Mouse (Mus musculus) limb, embryonic 11.5 days (tissue): ENCODE results near the gene Med25. TPM values are rescaled to one million over a fixed set of nuclear protein-coding genes. Genes with fewer than 3 reads are reported as not detected.

Experiments used
- ATAC-seq: fragments of 200-750 bp; cut with Nextera tagmentation; 2 replicates; pipeline ENCODE4 v1.8.0; 2017; ENCODE audit warnings: low read depth; ENCODE audit not compliant: insufficient number of reproducible peaks, low FRiP score, low TSS enrichment
- DNase-seq: peaks from one replicate; pipeline ENCODE4 v3.0.0-alpha.2; 2015; ENCODE audit warnings: low spot score
- H3K27ac ChIP-seq: fragments of 300-500 bp; sonication (generic); replicated peaks from 2 replicates; pipeline ENCODE4 v1.5.1; 2014; ENCODE audit warnings: low read depth, mild to moderate bottlenecking, low read length
- H3K27me3 ChIP-seq: fragments of 300-500 bp; sonication (generic); 2 replicates; pipeline ENCODE4 v1.6.1; 2014; ENCODE audit warnings: mild to moderate bottlenecking, low read length, mixed read lengths; ENCODE audit not compliant: control insufficient read depth, insufficient read depth
- H3K36me3 ChIP-seq: fragments of 300-500 bp; sonication (generic); 2 replicates; pipeline ENCODE4 v1.6.1; 2014; ENCODE audit warnings: mild to moderate bottlenecking, low read length, moderate library complexity, mixed read lengths; ENCODE audit not compliant: control insufficient read depth, insufficient read depth
- H3K4me1 ChIP-seq: fragments of 300-500 bp; sonication (generic); 2 replicates; pipeline ENCODE4 v1.6.1; 2014; ENCODE audit warnings: low read length, mixed read lengths; ENCODE audit not compliant: control insufficient read depth, insufficient read depth
- H3K4me2 ChIP-seq: fragments of 300-500 bp; sonication (generic); 2 replicates; pipeline ENCODE4 v1.6.1; 2014; ENCODE audit warnings: low read depth, mild to moderate bottlenecking, moderate library complexity; ENCODE audit not compliant: severe bottlenecking
- H3K4me3 ChIP-seq: fragments of 300-500 bp; sonication (generic); 2 replicates; pipeline ENCODE4 v1.5.1; 2014; ENCODE audit warnings: low read depth, low read length
- H3K9ac ChIP-seq: fragments of 300-500 bp; sonication (generic); 2 replicates; pipeline ENCODE4 v1.6.1; 2014; ENCODE audit warnings: mild to moderate bottlenecking, low read length
- H3K9me3 ChIP-seq: fragments of 300-500 bp; sonication (generic); 2 replicates; pipeline ENCODE4 v1.6.1; 2016; ENCODE audit warnings: low read length; ENCODE audit not compliant: control insufficient read depth
- WGBS: fragments of 180-500 bp; shearing (Covaris S2); extraction: QIAGEN DNeasy Blood & Tissue Kit; methylation state at CpG from one replicate; pipeline ENCODE4 v1.1.7; 2014; 5-methylcytosine and 5-hydroxymethylcytosine counted together
- polyA plus RNA-seq: library from polyadenylated mRNA; unstranded; fragments of >200 nt; fragmentation: Nextera tagmentation; extraction: Ambion mirVana; gene quantifications from 2 replicates; pipeline ENCODE4 v1.2.1, GENCODE M21; 2014

Med25 gene
- polyA plus RNA-seq, 1 experiment from 2014 or later: 80.5 TPM

GRCm38 (mm10) chr7:44864595-44865542 lies 27.6 kb downstream of the Med25 start:
- Histone ChIP-seq H3K4me1 (peaks cover 28% of the 10 kb centered on the region), H3K9me3 (no peaks in the 10 kb centered on the region), H3K36me3 (peaks cover 36% of the 10 kb centered on the region; the same call in 1 of the 2 replicates), H3K27ac (no peak overlapping the region), H3K27me3 (no peaks in the 10 kb centered on the region), H3K4me3 (no peak overlapping the region), H3K4me2 (no peak overlapping the region), H3K9ac (no peak overlapping the region)
- 82% methylated on average over 24 of the region's 24 CpGs for WGBS
- DNase-seq: no peak
- no peak for ATAC-seq

DNA sequence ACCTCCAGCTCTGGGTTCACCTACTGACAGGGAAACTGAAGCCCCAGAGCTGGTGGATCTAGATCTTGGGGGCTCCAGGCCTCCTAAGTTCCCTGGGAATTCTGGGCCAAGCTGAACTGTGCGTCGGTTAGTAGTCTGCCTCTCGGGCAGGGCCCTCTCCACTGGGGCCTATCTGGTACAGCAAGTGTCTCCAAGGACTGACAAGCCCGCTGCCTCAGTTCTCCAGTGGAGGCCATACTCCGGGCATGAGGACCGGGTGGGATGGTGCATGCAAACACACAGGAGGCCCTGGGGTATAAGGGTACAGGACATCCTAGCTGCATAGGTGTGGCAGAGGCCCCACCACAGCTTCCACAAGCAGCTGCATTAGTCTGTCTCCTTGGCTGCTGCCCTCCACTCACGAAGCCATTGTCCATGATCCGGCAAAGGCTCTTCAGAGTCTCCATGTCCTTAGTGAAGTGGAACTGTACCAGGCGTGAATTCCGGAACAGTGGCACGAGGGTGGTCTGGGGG lies 28.5 kb downstream of the Med25 start:
- no peak overlapping the region for H3K9ac ChIP-seq
- no peak for ATAC-seq
- WGBS: 88% methylated on average over 11 of the region's 11 CpGs
- H3K4me2 ChIP-seq: no peak overlapping the region
- peaks cover 36% of the 10 kb centered on the region; the same call in 1 of the 2 replicates for H3K36me3 ChIP-seq
- peaks cover 28% of the 10 kb centered on the region for H3K4me1 ChIP-seq
- no peak overlapping the region for H3K27ac ChIP-seq
- no peaks in the 10 kb centered on the region for H3K9me3 ChIP-seq
- H3K4me3 ChIP-seq: no peak overlapping the region
- no peak for DNase-seq
- H3K27me3 ChIP-seq: no peaks in the 10 kb centered on the region

- 94% methylated on average over 14 of the region's 14 CpGs for WGBS
- Histone ChIP-seq H3K4me3 (no peak overlapping the region), H3K27ac (no peak overlapping the region), H3K9ac (no peak overlapping the region), H3K27me3 (no peaks in the 10 kb centered on the region), H3K9me3 (no peaks in the 10 kb centered on the region), H3K4me2 (no peak overlapping the region), H3K36me3 (peaks cover 36% of the 10 kb centered on the region; the same call in 1 of the 2 replicates), H3K4me1 (peaks cover 25% of the 10 kb centered on the region)
- ATAC-seq: no peak
- no peak for DNase-seq
These were observed 29.3 kb downstream of the Med25 start for GRCm38 (mm10) chr7:44863210-44863609.

- Histone ChIP-seq H3K4me1 (peaks cover 20% of the 10 kb centered on the region), H3K4me2 (no peak overlapping the region), H3K27me3 (no peaks in the 10 kb centered on the region), H3K9ac (no peak overlapping the region), H3K9me3 (no peaks in the 10 kb centered on the region), H3K4me3 (no peak overlapping the region), H3K36me3 (peaks cover 36% of the 10 kb centered on the region; the same call in 1 of the 2 replicates), H3K27ac (no peak overlapping the region)
- ATAC-seq: no peak
- DNase-seq: no peak
- WGBS: 88% methylated on average over 8 of the region's 8 CpGs
These were observed 30.1 kb downstream of the Med25 start for GRCm38 (mm10) chr7:44862434-44862833.

GRCm38 (mm10) chr7:44861429-44861816 lies 31.1 kb downstream of the Med25 start:
- Histone ChIP-seq H3K4me3 (no peak overlapping the region), H3K27ac (no peak overlapping the region), H3K36me3 (peaks cover 35% of the 10 kb centered on the region; the same call in 1 of the 2 replicates), H3K9me3 (no peaks in the 10 kb centered on the region), H3K4me1 (peaks cover 11% of the 10 kb centered on the region), H3K4me2 (no peak overlapping the region), H3K27me3 (no peaks in the 10 kb centered on the region), H3K9ac (no peak overlapping the region)
- DNase-seq (no peak), ATAC-seq (no peak)
- WGBS: 83% methylated on average over 14 of the region's 14 CpGs

DNA sequence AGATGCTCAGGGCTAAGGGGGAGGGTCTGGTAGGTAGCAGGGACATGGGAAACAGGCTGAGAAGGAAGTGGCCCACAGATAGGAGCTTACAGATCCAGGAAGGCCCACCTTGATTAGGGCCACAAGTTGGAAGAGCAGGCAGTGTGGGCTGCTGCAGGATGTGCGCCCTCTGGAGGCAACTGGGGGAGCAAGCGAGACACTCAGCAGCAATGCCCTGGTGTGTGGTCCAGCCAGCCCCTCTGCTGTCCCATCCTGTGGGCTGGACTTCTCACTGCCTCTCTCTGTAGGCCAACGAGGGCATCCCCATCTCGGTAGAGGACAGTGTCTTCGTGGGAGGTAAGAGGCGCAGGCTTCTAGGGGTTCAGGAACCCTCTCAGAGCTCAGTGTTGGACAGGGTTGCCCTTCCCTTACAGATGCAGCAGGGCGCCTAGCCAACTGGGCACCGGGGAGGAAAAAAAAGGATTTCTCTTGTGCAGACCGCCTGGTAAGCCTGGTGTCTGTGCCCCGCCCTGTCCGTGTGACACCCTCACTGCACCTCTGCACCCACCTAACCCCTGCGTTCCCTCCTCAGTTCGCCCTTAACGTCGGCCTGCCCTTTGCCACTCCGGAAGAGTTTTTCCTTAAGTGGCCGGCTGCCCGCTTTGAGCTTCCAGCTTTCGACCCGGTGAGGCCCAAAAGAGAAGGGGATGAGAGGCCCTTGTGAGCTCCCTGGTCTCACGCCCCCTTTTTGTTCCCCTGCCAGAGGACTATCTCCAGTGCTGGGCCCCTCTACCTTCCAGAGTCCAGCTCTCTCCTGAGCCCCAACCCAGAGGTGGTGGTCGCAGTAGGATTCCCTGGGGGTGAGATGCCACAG lies 31.7 kb downstream of the Med25 start:
- DNase-seq (peak; percentile 85), ATAC-seq (no peak)
- Histone ChIP-seq H3K27ac (no peak overlapping the region), H3K9me3 (no peaks in the 10 kb centered on the region), H3K4me3 (no peak overlapping the region), H3K27me3 (no peaks in the 10 kb centered on the region), H3K9ac (no peak overlapping the region), H3K36me3 (peaks cover 34% of the 10 kb centered on the region; the same call in 1 of the 2 replicates), H3K4me2 (0 out of 2 replicates have a peak overlapping the region, but pooled peaks have one; percentile 7), H3K4me1 (peaks cover 6% of the 10 kb centered on the region; the same call in 1 of the 2 replicates)
- WGBS: 65% methylated on average over 22 of the region's 22 CpGs

DNA sequence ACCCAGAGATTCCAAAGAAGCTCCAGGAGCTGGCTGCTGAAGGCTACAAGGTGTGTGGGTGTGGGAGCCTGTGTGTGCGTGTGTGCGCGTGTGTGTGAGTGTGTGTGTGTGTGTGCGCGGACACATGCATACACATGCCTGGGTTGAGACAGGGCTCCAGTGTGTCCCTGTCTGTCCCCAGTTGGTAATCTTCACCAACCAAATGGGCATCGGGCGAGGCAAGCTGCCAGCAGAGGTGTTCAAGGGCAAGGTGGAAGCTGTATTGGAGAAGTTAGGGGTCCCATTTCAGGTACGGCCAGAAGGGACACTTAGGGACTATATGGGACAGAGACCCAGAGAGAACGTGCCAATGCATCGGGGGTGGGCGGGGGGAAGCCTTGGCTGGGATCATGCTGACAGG lies 32.6 kb downstream of the Med25 start:
- DNase-seq (no peak), ATAC-seq (no peak)
- Histone ChIP-seq H3K27ac (no peak overlapping the region), H3K36me3 (peaks cover 30% of the 10 kb centered on the region; the same call in 1 of the 2 replicates), H3K27me3 (no peaks in the 10 kb centered on the region), H3K9me3 (no peaks in the 10 kb centered on the region), H3K9ac (no peak overlapping the region), H3K4me1 (peaks cover 8% of the 10 kb centered on the region), H3K4me3 (no peak overlapping the region), H3K4me2 (no peak overlapping the region)
- 93% methylated on average over 11 of the region's 11 CpGs for WGBS

DNA sequence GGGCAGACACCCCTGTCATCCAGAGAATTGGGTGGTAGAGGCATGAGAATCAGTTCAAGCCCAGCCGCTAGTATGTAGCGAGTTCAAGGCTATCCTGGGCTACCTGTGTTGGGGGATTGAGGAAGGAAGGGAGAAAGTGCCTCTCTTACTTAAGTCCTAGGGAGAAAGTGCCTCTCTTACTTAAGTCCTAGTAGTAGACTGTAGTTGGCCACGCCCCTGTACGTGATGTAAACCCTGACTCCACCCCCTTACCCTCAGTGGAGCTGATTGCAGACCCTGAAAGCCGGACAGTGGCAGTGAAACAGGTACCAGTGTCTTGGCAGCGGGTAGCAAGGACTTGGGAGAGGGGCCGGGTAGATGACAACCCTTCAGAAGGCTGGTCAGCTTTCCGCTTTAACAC lies 34.6 kb downstream of the Med25 start:
- peak overlapping the region; percentile 48 for H3K9ac ChIP-seq
- peak overlapping the region; percentile 52 for H3K4me3 ChIP-seq
- DNase-seq (no peak), ATAC-seq (no peak)
- H3K4me2 ChIP-seq: peak overlapping the region; percentile 75
- H3K27me3 ChIP-seq: no peaks in the 10 kb centered on the region
- 28% methylated on average over 8 of the region's 8 CpGs for WGBS
- H3K4me1 ChIP-seq: peaks cover 16% of the 10 kb centered on the region
- no peaks in the 10 kb centered on the region for H3K9me3 ChIP-seq
- peaks cover 13% of the 10 kb centered on the region; the same call in 1 of the 2 replicates for H3K36me3 ChIP-seq
- H3K27ac ChIP-seq: no peak overlapping the region
